Comparison of ENCODE assay signal across 9 mouse cellular contexts in the genomic region with DNA sequence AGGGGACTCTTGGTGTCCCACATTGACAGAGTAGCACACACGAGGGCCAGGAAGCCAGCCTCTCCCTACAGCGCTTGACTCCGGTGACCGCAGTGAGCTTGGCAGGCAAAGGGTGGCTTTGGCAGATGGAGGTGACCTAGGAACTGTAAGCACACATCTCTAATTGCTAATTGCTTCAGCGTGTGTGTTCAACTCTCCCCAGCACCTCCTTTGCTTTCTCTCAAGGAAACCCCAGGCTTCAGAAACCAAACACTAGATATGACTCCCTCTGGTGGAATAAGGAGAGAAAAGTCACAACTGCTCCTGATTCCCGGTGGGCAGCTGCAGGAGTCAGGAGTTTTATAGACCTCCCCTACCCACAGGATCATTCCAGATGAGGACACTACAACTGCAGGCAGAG.
DNase-seq lines count a peak whose midpoint lies in the region; ATAC-seq and TF ChIP-seq lines count a peak whose summit lies in the region.
"Had no signal": no experiment of that assay in that cellular context is flagged by ENCODE, and none has a peak within 500 bp of the region (broad histone marks: within the 10 kb centered on the region; RNA-seq: fewer than 3 reads in every experiment).

No protein-coding gene starts in this region.

- H3K27ac ChIP-seq in heart, adult 2 months = no peak overlapping the region
- no peak overlapping the region for H3K27ac ChIP-seq in heart, embryonic 12.5 days (ENCODE audit: poor library complexity, severe bottlenecking)

- no peak for TF ChIP-seq POLR2A in heart, adult 2 months (IDR thresholded peaks at IDR 0.05; ENCODE audit: insufficient read depth, low read depth, low read length)

- no peaks in the 10 kb centered on the region for H3K27me3 ChIP-seq in heart, adult 2 months (ENCODE audit: control insufficient read depth, insufficient read depth, low read length)
- no peaks in the 10 kb centered on the region for H3K27me3 ChIP-seq in heart, embryonic 12.5 days (replicated peaks)
- H3K27me3 ChIP-seq in E14TG2a.4 (ENCODE audit: insufficient read depth, low read length) = peaks cover 21% of the 10 kb centered on the region

- H3K79me2 ChIP-seq in heart, adult 2 months (replicated peaks; ENCODE audit: control insufficient read depth, insufficient read depth, low read length) = no peaks in the 10 kb centered on the region

- no peak for TF ChIP-seq EP300 in heart, adult 2 months (IDR thresholded peaks at IDR 0.05; ENCODE audit: insufficient read depth, low read depth, low read length)

- H3K9ac ChIP-seq in heart, adult 2 months (ENCODE audit: low read depth, low read length) = no peak overlapping the region
- H3K9ac ChIP-seq in heart, embryonic 12.5 days = no peak overlapping the region

- no peak for DNase-seq in heart, adult 2 months
- DNase-seq in 3T3-L1 (ENCODE audit: low read depth, low spot score) = peak; percentile 65
- DNase-seq in embryo, embryonic 9.5 days (ENCODE audit: extremely low spot score) = peak; percentile 40
- DNase-seq in adrenal gland, adult (ENCODE audit: inconsistent age in 2 of 2, low spot score in 1 of 2) = no peak
- no peak for DNase-seq in layer of hippocampus, postnatal 10 days (ENCODE audit: low spot score in 2 of 2)

- intact Hi-C loops in heart, adult 2 months (cut with DNase I) = no loop called here

- H3K4me2 ChIP-seq in heart, embryonic 12.5 days = no peak overlapping the region

- no peak overlapping the region for H3K4me3 ChIP-seq in heart, adult 2 months
- H3K4me3 ChIP-seq in heart, embryonic 12.5 days = no peak overlapping the region
- no peak overlapping the region for H3K4me3 ChIP-seq in E14TG2a.4 (replicated peaks; ENCODE audit: low read length)

- TF ChIP-seq CTCF in heart, adult 2 months (IDR thresholded peaks at IDR 0.05) = peak; percentile 61
- TF ChIP-seq CTCF in E14TG2a.4 (conservative IDR thresholded peaks at IDR 0.05; ENCODE audit: low read length) = peak; percentile 34; the same call in 1 of the 2 replicates

- WGBS in heart, adult 2 months = 40% methylated on average over 6 of the region's 6 CpGs
- 51% methylated on average over 6 of the region's 6 CpGs for WGBS in heart, embryonic 12.5 days

- peaks cover 7% of the 10 kb centered on the region for H3K9me3 ChIP-seq in heart, embryonic 12.5 days (replicated peaks)
- H3K9me3 ChIP-seq in E14TG2a.4 (ENCODE audit: low read length) = no peaks in the 10 kb centered on the region; the same call in 1 of the 2 replicates

- H3K4me1 ChIP-seq in heart, adult 2 months (ENCODE audit: control insufficient read depth, insufficient read depth, low read length) = peaks cover 12% of the 10 kb centered on the region
- peaks cover 49% of the 10 kb centered on the region for H3K4me1 ChIP-seq in heart, embryonic 12.5 days (replicated peaks)
- peaks cover 48% of the 10 kb centered on the region for H3K4me1 ChIP-seq in E14TG2a.4 (replicated peaks; ENCODE audit: low read depth, low read length)

- no peak for ATAC-seq in heart, embryonic 12.5 days (ENCODE audit: insufficient number of reproducible peaks, low FRiP score)
- no peak for ATAC-seq in granulocyte monocyte progenitor cell, adult 5-6 weeks (replicated peaks; ENCODE audit: poor library complexity, severe bottlenecking)
- ATAC-seq: inflammation-experienced regulatory T-cells, adult 6 months had no signal

- H3K36me3 ChIP-seq in heart, adult 2 months (ENCODE audit: control insufficient read depth, insufficient read depth, low read length) = no peaks in the 10 kb centered on the region
- no peaks in the 10 kb centered on the region for H3K36me3 ChIP-seq in heart, embryonic 12.5 days
- H3K36me3 ChIP-seq in E14TG2a.4 (ENCODE audit: insufficient read depth, low read length) = no peaks in the 10 kb centered on the region

Comparison
In these comparisons a context has a peak if more than half of its experiments do, and no peak if none do; other contexts are left out.
1. DNase-seq: peak in 3T3-L1 (single experiment) and embryo, embryonic 9.5 days (single experiment); none in heart, adult 2 months (0 of 2), adrenal gland, adult (0 of 2) and layer of hippocampus, postnatal 10 days (0 of 2).